Comparison of ENCODE assay signal across 16 mouse cellular contexts in genomic region chr4:63344295-63344694, GRCm38 (mm10). TPM values are rescaled to one million over a fixed set of nuclear protein-coding genes. Genes with fewer than 3 reads are reported as not detected.
DNase-seq lines count a peak whose midpoint lies in the region; ATAC-seq and TF ChIP-seq lines count a peak whose summit lies in the region.
"Had no signal": no experiment of that assay in that cellular context is flagged by ENCODE, and none has a peak within 500 bp of the region (broad histone marks: within the 10 kb centered on the region; RNA-seq: fewer than 3 reads in every experiment).

Gene Orm1, plus strand, starts transcription at chr4:63344560.

- H3K4me1 ChIP-seq in liver, embryonic 16.5 days (ENCODE audit: control insufficient read depth, low read depth, low read length) = no peaks in the 10 kb centered on the region
- H3K4me1 ChIP-seq in liver, embryonic 11.5 days (replicated peaks; ENCODE audit: control insufficient read depth, insufficient read depth, low read length) = no peaks in the 10 kb centered on the region
- 0 out of 2 replicates have a peak, but pooled peaks cover 7% of the 10 kb centered on the region for H3K4me1 ChIP-seq in stomach, embryonic 16.5 days (ENCODE audit: control insufficient read depth, insufficient read depth, low read length)
- no peaks in the 10 kb centered on the region for H3K4me1 ChIP-seq in forebrain, postnatal 0 days (ENCODE audit: insufficient read depth)
- no peaks in the 10 kb centered on the region for H3K4me1 ChIP-seq in forebrain, embryonic 10.5 days
- H3K4me1 ChIP-seq: forebrain, embryonic 15.5 days; midbrain, embryonic 12.5 days had no signal

- no peak within 1 kb of the TSS for H3K4me3 ChIP-seq in liver, embryonic 16.5 days (ENCODE audit: low read depth, low read length)
- H3K4me3 ChIP-seq in liver, embryonic 11.5 days (ENCODE audit: low read depth, low read length) = no peak within 1 kb of the TSS
- H3K4me3 ChIP-seq in stomach, embryonic 16.5 days (replicated peaks; ENCODE audit: low read length) = no peak within 1 kb of the TSS
- no peak within 1 kb of the TSS for H3K4me3 ChIP-seq in forebrain, postnatal 0 days (ENCODE audit: low read depth, low read length)
- no peak within 1 kb of the TSS for H3K4me3 ChIP-seq in forebrain, embryonic 10.5 days
- H3K4me3 ChIP-seq: forebrain, embryonic 15.5 days; midbrain, embryonic 12.5 days had no signal

- no peak for DNase-seq in liver, embryonic 11.5 days (ENCODE audit: low spot score)
- DNase-seq in adrenal gland, adult 2 months = peak; percentile 77
- DNase-seq in forebrain, postnatal 0 days = no peak
- DNase-seq in forebrain, embryonic 10.5 days (ENCODE audit: extremely low spot score, low spot score) = no peak
- DNase-seq: gastrocnemius, postnatal 25 days; heart, postnatal 14 days; kidney, postnatal 36 days had no signal

- TF ChIP-seq CTCF in forebrain, postnatal 0 days (IDR thresholded peaks at IDR 0.05; ENCODE audit: low read depth) = no peak

- peak; percentile 24; the same call in 1 of the 2 replicates for ATAC-seq in liver, embryonic 16.5 days (ENCODE audit: low read depth)
- no peak for ATAC-seq in liver, embryonic 11.5 days (replicated peaks; ENCODE audit: low FRiP score)
- ATAC-seq in granulocyte monocyte progenitor cell, adult 5-6 weeks (replicated peaks; ENCODE audit: poor library complexity, severe bottlenecking) = peak; percentile 87
- ATAC-seq in stomach, embryonic 16.5 days (ENCODE audit: insufficient read depth, low FRiP score) = no peak
- no peak for ATAC-seq in forebrain, postnatal 0 days
- ATAC-seq: forebrain, embryonic 15.5 days had no signal

- no peak within 1 kb of the TSS for H3K9ac ChIP-seq in liver, embryonic 16.5 days (ENCODE audit: low read depth, low read length)
- no peak within 1 kb of the TSS for H3K9ac ChIP-seq in liver, embryonic 11.5 days (ENCODE audit: low read depth, low read length)
- H3K9ac ChIP-seq in stomach, embryonic 16.5 days (ENCODE audit: low read length) = no peak within 1 kb of the TSS
- no peak within 1 kb of the TSS for H3K9ac ChIP-seq in forebrain, postnatal 0 days
- H3K9ac ChIP-seq: forebrain, embryonic 15.5 days; liver, embryonic 14.5 days; midbrain, embryonic 12.5 days had no signal

- WGBS in liver, embryonic 16.5 days (ENCODE audit: insufficient replicate concordance) = 58% methylated on average over 8 of the region's 8 CpGs
- WGBS in liver, embryonic 11.5 days = 80% methylated on average over 8 of the region's 8 CpGs
- 78% methylated on average over 8 of the region's 8 CpGs for WGBS in stomach, embryonic 16.5 days
- WGBS in forebrain, postnatal 0 days = 90% methylated on average over 8 of the region's 8 CpGs
- WGBS in forebrain, embryonic 10.5 days = 91% methylated on average over 8 of the region's 8 CpGs

- no peaks in the 10 kb centered on the region for H3K36me3 ChIP-seq in liver, embryonic 16.5 days (ENCODE audit: control insufficient read depth, insufficient read depth)
- no peaks in the 10 kb centered on the region for H3K36me3 ChIP-seq in liver, embryonic 11.5 days (ENCODE audit: control insufficient read depth, insufficient read depth, low read length)
- H3K36me3 ChIP-seq in stomach, embryonic 16.5 days (ENCODE audit: control insufficient read depth, insufficient read depth, low read length) = no peaks in the 10 kb centered on the region
- no peaks in the 10 kb centered on the region for H3K36me3 ChIP-seq in forebrain, postnatal 0 days (ENCODE audit: insufficient read depth)
- H3K36me3 ChIP-seq in forebrain, embryonic 10.5 days (replicated peaks) = no peaks in the 10 kb centered on the region
- H3K36me3 ChIP-seq: forebrain, embryonic 15.5 days; midbrain, embryonic 12.5 days had no signal

- no peaks in the 10 kb centered on the region for H3K9me3 ChIP-seq in liver, embryonic 16.5 days (replicated peaks; ENCODE audit: control insufficient read depth, low read length)
- H3K9me3 ChIP-seq in liver, embryonic 11.5 days (ENCODE audit: control insufficient read depth, low read length) = no peaks in the 10 kb centered on the region
- no peaks in the 10 kb centered on the region for H3K9me3 ChIP-seq in stomach, embryonic 16.5 days (replicated peaks; ENCODE audit: control insufficient read depth, low read length)
- no peaks in the 10 kb centered on the region for H3K9me3 ChIP-seq in forebrain, postnatal 0 days (ENCODE audit: low read length)
- no peaks in the 10 kb centered on the region for H3K9me3 ChIP-seq in forebrain, embryonic 10.5 days
- H3K9me3 ChIP-seq: forebrain, embryonic 15.5 days; midbrain, embryonic 12.5 days had no signal

- no peak within 1 kb of the TSS for H3K4me2 ChIP-seq in liver, embryonic 16.5 days (ENCODE audit: low read depth, low read length)
- H3K4me2 ChIP-seq in liver, embryonic 11.5 days = no peak within 1 kb of the TSS
- no peak within 1 kb of the TSS for H3K4me2 ChIP-seq in stomach, embryonic 16.5 days (ENCODE audit: low read depth, low read length)
- no peak within 1 kb of the TSS for H3K4me2 ChIP-seq in forebrain, postnatal 0 days (ENCODE audit: low read depth)
- H3K4me2 ChIP-seq: forebrain, embryonic 15.5 days; midbrain, embryonic 12.5 days had no signal

- H3K27ac ChIP-seq in liver, embryonic 16.5 days (ENCODE audit: low read length) = no peak within 1 kb of the TSS
- H3K27ac ChIP-seq in liver, embryonic 11.5 days (ENCODE audit: low read depth, low read length) = no peak within 1 kb of the TSS
- peak within 1 kb of the TSS; percentile 51 for H3K27ac ChIP-seq in stomach, embryonic 16.5 days (ENCODE audit: low read length)
- no peak within 1 kb of the TSS for H3K27ac ChIP-seq in forebrain, postnatal 0 days (ENCODE audit: low read depth, low read length)
- H3K27ac ChIP-seq in forebrain, embryonic 10.5 days = no peak within 1 kb of the TSS
- H3K27ac ChIP-seq: forebrain, embryonic 15.5 days; liver, embryonic 14.5 days; midbrain, embryonic 12.5 days had no signal

- H3K27me3 ChIP-seq in liver, embryonic 16.5 days (ENCODE audit: control insufficient read depth, insufficient read depth, low read depth, low read length) = no peaks in the 10 kb centered on the region
- no peaks in the 10 kb centered on the region for H3K27me3 ChIP-seq in liver, embryonic 11.5 days (replicated peaks; ENCODE audit: control insufficient read depth, insufficient read depth, low read length)
- no peaks in the 10 kb centered on the region for H3K27me3 ChIP-seq in stomach, embryonic 16.5 days (ENCODE audit: control insufficient read depth, insufficient read depth, low read length)
- no peaks in the 10 kb centered on the region for H3K27me3 ChIP-seq in forebrain, postnatal 0 days (ENCODE audit: insufficient read depth, low read length)
- no peaks in the 10 kb centered on the region for H3K27me3 ChIP-seq in forebrain, embryonic 10.5 days (ENCODE audit: poor library complexity, severe bottlenecking)
- H3K27me3 ChIP-seq: forebrain, embryonic 15.5 days; midbrain, embryonic 12.5 days had no signal

RNA-seq across cellular contexts. Expression of gene Orm1, which starts in this region (rescaled TPM):
- polyA plus RNA-seq in liver, embryonic 16.5 days (2015; fragmentation: Nextera tagmentation; extraction: Ambion mirVana) = 1.0 and 1.1 TPM in 2 replicates
- polyA plus RNA-seq in liver, embryonic 11.5 days (2014; fragmentation: Nextera tagmentation; extraction: Ambion mirVana) = not detected in 2 replicates
- 10 to 100 TPM; 38.2 to 61.8 TPM for total RNA-seq in adrenal gland, adult 2 months (2021)
- polyA plus RNA-seq in adrenal gland, adult 2 months (2012; rRNA removed) = 13.8 and 18.0 TPM in 2 replicates
- not detected in 2 replicates for total RNA-seq in granulocyte monocyte progenitor cell, adult 5-6 weeks (2014; fragmentation: Nextera tagmentation)
- total RNA-seq in granulocyte monocyte progenitor cell, adult 5-6 weeks (2017) = 1.3 and 3.2 TPM in 2 replicates
- 0.23 TPM in 1 of 2 replicates, not detected in the other for polyA plus RNA-seq in stomach, embryonic 16.5 days (2015; fragmentation: Nextera tagmentation; extraction: Ambion mirVana)
- total RNA-seq in forebrain, postnatal 0 days (2014; rRNA removed) = not detected in 2 replicates
- not detected in 2 replicates for polyA plus RNA-seq in forebrain, postnatal 0 days (2015; fragmentation: Nextera tagmentation; extraction: Ambion mirVana)
- polyA plus RNA-seq in forebrain, embryonic 10.5 days (2016; fragmentation: Nextera tagmentation; extraction: Ambion mirVana) = not detected in 2 replicates
- total RNA-seq: left cerebral cortex, adult 18-20 months had no signal
- polyA plus RNA-seq: forebrain, embryonic 15.5 days; intestine, embryonic 14.5 days; liver, embryonic 14.5 days; midbrain, embryonic 12.5 days; neural tube, embryonic 11.5 days had no signal

Comparison
In these comparisons a context has a peak if more than half of its experiments do, and no peak if none do; other contexts are left out.
1. RNA of gene Orm1 (total RNA-seq): 38.2 to 61.8 TPM in adrenal gland, adult 2 months; 1.3 to 3.2 TPM in granulocyte monocyte progenitor cell, adult 5-6 weeks and not detected in forebrain, postnatal 0 days; every median in the first group is over 4 times any median in the second.
2. ATAC-seq: peak in liver, embryonic 16.5 days (single experiment) and granulocyte monocyte progenitor cell, adult 5-6 weeks (single experiment); none in liver, embryonic 11.5 days (single experiment), stomach, embryonic 16.5 days (single experiment) and forebrain, postnatal 0 days (single experiment).